Mouse (Mus musculus) adrenal gland, postnatal 14 days (tissue): Measurements from ENCODE around the gene Pcsk5. TPM values are rescaled to one million over a fixed set of nuclear protein-coding genes. Genes with fewer than 3 reads are reported as not detected.

Source experiments
- DNase-seq: peaks from one replicate; pipeline ENCODE4 v3.0.0; 2021; ENCODE audit warnings: mixed read lengths
- total RNA-seq: library from RNA; stranded (reverse); gene quantifications from 2 replicates; pipeline ENCODE4 v1.2.3, GENCODE M21; 2021

Gene Pcsk5
- total RNA-seq, 1 experiment from 2014 or later = 116 TPM

DNA sequence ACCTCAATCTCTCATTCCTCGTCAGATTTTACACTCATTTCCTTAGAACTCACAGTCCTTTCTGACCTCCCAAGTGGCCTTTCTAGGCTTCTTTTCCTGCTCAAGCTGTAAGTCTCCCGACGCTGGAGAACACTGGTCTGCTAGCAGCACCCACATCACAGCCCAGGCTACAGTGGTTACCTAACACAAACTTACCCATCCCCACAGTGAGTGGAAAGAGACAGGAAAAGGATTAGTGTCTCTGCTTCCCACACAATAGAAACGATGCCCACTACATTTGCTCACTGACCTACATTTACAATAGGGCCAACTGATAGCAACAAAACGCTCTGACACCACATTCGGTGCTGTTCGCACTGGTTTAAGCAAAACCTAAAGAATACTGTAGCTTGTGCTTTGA, 24.8 kb downstream of the Pcsk5 start:
- no peak for DNase-seq

- no peak for DNase-seq
These were observed 30.8 kb downstream of the Pcsk5 start for GRCm38 (mm10) chr19:17806626-17807025.

DNA sequence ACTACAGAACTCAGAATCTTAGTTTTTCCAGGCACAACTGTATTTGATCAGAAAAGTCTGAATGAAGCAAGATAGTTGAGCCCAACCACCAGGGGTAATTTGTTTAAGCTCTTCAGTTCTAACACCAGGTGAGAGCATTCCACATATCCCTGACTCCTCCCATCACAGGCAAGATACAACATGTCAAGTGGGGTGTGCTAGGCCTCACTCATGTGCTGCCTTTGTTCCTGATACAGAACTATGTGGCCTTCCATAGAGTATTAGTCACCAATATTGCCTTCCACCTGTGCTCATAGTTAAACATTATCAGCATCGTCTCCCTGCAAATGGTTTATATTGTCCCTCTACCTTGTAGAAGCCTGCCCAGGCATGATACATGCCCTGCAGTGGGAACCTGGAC, 36.6 kb downstream of the Pcsk5 start:
- DNase-seq = no peak

- no peak for DNase-seq
These were observed 37.8 kb downstream of the Pcsk5 start for GRCm38 (mm10) chr19:17799419-17800185.

DNA sequence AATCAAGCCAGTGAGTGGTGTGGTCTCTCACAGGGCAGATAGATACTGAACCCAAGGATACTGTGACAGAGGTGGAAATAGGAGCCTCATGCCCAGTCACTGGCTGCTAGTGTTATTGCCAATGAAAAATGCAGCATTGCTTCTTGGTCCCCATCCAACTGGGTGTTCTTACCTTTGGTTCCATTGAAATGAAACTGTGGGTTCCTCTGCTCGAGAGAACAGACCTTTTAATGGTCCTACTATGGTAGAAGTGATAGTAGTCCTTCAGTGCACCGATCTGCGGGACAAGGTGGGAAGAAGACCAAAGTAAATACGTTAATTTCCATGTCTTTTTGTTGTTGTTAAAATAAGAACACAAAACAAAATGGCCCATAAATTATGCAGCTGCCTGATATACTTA, 44.0 kb downstream of the Pcsk5 start:
- peak; percentile 59 for DNase-seq

DNA sequence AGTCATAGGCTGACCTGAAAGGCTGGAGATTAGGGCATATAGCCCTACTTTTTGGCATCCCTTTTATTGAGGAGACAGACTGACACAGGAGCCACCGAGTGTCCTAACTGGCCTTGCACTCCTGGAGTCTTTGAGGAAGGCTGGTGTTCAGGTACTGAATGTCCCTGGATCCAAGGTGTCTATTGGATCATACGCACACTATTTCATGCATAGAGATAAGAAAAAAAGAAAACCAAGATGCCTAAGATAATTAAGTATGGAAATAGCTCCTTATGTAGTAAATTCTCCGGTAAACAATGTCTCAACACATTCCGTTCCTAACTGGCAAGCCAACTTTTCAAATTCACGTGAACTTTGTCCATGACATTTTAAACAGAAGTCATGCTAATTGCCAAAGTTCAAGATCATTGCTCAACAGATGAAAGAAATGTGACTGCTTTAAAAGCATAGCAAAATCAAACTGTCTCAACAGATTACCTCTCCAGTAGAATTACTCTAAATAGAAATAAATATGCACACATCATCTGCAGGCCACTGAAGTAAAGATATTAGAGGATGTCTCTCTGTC, 45.9 kb downstream of the Pcsk5 start:
- no peak for DNase-seq

GRCm38 (mm10) chr19:17788617-17789317, 48.7 kb downstream of the Pcsk5 start:
- DNase-seq = peak; percentile 71

GRCm38 (mm10) chr19:17786744-17787143, 50.7 kb downstream of the Pcsk5 start:
- no peak for DNase-seq

GRCm38 (mm10) chr19:17784401-17785192, 52.8 kb downstream of the Pcsk5 start:
- DNase-seq = peak; percentile 34

DNA sequence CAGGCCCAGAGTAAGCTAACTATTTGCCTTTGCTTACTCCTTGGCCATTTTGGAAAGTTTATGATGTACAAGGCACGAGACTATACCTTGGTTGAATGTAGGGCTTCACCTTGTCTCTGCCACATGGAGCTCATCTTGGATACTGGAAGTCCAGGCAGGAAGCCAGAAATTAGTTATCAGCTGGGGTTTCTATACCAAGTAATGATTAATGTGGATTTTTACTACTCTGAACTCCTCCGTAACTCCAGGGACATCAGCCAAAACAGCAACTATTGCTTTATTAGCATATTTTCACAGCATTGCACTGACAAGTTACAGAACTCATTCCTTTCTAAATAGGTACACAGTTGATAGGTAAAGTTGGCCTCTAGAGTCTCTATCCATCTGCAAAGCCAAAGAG, 54.2 kb downstream of the Pcsk5 start:
- DNase-seq = no peak

GRCm38 (mm10) chr19:17781323-17781722, 56.1 kb downstream of the Pcsk5 start:
- peak; percentile 80 for DNase-seq

DNA sequence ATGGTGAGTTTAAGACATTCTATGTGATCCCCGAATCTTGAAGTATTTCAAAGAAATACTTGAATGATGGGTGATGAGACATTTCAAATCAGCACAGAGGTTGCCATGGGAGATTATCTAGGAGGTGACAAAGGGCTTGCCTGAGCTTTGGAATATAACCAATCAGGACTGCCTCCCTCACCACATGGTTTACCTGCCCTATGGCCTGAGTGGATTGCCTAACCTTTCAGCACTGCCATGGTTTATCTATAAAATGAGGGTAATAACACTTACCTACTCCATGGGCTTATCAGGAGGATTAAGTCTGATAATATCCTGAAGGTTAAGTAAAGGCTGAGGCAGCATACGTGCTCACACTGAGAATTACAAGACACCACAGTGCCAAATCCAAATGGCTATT, 61.5 kb downstream of the Pcsk5 start:
- no peak for DNase-seq

DNA sequence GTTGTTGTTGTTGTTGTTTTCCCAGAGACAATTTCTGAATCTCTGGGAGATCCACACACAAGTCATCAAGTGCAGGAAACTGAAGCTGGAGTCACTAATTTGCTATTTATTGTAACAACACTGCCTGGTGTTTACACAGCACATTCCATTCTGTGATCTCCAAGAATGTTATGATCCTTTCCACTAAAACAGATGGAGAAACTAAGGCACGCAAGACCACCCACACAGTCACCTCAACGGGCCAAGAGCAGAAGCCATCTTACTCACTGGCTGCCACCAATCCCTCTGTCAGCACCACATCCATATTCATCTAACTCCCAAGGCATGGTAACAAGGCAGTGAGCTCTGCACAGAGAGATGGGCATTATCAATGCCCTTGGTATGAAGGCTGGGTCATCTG, 62.3 kb downstream of the Pcsk5 start:
- no peak for DNase-seq

DNA sequence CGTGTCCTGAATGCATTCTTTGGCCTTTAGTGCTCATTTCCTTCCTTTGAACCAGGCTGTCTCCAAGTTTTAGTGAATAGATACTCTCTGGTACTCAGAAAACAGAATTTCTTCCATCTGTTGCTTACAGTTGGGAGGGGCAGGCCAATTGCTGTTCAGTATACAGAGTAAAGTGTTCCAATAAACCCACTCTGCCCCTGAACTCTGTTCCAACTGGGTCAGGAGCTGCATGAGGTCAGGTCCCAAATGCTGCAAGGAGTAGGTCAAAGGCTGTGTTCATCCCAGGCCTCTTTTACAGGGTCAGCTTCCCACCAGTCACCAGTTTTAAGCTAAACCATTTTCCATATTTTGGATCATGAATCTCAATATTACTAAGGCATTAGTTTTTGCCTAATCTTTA, 63.4 kb downstream of the Pcsk5 start:
- DNase-seq = peak; percentile 22

- DNase-seq = peak; percentile 52
These were observed 67.6 kb downstream of the Pcsk5 start for GRCm38 (mm10) chr19:17769610-17770399.

GRCm38 (mm10) chr19:17765001-17765400, 72.4 kb downstream of the Pcsk5 start:
- no peak for DNase-seq

- peak; percentile 59 for DNase-seq
These were observed 74.7 kb downstream of the Pcsk5 start for GRCm38 (mm10) chr19:17762740-17763139.

DNA sequence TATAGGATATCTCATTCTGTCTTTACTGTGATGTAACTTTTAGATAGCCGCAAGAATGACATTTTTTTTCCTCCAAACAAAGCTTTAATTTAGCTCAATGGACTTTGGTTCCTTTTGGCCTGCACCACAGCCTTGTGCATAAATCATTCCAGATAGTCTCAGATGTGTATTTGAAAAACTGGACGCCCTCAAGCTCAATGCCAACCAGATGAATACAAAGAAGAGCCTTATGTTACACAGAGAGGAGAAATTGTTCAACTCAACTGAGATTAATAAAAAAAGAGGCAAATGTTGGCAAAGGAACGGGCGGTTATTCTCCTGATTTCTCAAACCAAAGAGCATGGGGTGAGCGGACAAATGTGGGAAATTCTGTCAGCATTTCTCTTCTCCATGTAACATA, 75.8 kb downstream of the Pcsk5 start:
- DNase-seq = peak; percentile 24

DNA sequence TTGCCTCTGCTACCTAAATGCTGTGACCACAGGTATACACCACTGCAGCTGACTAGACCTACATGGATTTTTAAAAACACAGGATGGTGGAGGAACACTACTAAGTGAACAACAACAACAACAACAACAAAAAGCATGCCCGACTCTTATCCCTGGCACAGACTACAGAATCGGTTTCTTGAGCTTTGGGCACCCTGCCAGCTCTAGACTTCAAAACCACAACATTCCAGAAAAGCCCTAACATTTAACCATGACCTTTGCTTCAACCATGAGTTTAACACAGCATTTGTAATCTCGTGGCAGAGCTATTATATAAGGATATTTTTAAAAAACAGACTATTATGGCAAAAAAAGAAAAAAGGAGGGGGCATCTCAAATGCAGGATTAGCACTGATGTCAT, 84.6 kb downstream of the Pcsk5 start:
- peak; percentile 24 for DNase-seq

DNA sequence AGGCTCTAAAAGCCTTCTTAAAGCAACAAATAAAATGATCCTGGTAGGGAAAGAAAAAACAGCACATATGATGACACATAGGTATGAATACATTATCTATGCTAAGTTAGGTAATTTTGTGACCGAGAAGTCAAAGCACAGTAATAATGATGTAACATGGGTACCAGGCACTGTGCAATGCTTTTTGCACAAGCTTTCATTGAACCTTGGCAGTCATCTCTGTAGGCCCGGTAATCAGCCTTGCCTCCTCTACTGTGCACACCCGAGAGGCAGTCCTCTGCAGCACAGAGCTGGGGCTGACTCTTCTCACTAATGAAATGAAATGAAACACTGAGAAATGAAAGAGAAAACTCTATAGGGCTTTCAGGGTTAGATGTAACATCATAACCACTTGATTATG, 89.1 kb downstream of the Pcsk5 start:
- peak; percentile 38 for DNase-seq

GRCm38 (mm10) chr19:17745380-17745779, 92.1 kb downstream of the Pcsk5 start:
- DNase-seq = no peak
